Mouse (Mus musculus): ENCODE results near the gene Dhx35.

Dhx35 gene

DNA sequence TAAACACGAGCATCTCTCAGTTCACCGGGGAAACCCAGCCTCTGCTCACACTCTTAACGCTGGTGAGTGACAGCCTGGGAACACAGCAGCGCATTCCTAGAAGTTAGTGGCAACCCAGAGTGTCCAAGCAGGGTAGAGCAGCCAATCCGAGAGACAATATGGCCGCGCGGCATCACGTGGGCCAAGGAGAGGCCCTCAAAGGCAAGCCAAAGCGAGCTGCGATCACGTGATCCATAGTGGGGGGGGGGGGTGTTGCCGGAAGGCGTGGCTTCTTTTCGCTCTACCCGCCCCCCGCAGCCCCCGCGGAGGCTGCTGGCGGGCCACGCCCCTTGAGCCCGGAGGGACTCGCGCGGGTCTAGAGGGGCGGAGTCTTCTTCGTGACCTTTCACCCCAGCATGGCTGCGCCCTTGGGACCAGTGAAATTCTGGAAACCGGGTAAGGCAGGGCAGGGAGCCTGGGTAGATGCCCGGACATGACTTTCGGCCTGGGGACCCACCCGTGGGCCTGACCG is at the start of gene Dhx35:
TSS of gene Dhx35 (plus strand) at position 314 of the 511 bp plus-strand sequence.
- DNase-seq (ENCODE audit: low read depth in 1 of 2, low spot score in 2 of 2), result peak; percentile 61 to 78

DNA sequence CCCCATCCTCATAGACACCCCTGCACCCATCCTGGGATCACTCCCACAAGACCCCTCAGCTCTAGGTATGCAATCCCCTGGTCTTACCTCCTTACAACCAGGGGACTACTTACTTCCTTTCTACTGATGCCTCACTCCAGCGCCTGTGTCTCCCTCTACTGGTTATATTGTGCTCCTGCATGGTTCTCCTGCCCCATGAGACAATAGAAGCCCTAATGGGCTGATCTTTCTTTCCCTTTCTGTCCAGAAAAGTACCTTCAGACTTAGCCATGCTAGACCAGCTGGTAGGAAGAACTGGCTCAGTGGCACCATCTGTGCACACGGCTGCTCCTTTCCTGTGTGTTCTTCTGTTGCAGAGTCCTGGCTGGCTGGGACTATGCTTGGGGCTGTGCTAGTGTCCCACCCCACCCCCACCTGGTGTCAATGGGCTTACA is 49.5 kb upstream of the Dhx35 start:
- no peak for DNase-seq (ENCODE audit: low read depth in 1 of 2, low spot score in 2 of 2)

DNA sequence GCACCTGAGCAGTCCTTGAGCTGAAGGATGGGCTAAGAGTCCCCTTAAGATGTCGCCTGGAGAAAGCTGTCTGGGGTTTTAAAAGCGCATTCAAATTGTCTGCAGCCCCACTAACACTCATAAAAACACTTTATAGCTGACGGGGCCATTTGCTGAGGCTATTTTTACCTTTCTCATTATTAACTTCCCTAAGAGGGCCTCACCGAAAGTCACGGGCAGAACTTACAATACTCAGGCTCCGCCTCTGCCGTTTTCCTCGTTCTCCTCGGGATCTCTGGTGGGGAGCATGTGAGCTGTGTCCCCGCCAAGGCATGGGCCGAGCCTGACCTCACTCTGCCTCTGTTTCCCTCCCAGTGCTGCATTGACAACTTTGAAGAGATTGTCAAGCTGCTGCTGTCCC is 48.4 kb upstream of the Dhx35 start:
- no peak for DNase-seq (ENCODE audit: low read depth in 1 of 2, low spot score in 2 of 2)

DNA sequence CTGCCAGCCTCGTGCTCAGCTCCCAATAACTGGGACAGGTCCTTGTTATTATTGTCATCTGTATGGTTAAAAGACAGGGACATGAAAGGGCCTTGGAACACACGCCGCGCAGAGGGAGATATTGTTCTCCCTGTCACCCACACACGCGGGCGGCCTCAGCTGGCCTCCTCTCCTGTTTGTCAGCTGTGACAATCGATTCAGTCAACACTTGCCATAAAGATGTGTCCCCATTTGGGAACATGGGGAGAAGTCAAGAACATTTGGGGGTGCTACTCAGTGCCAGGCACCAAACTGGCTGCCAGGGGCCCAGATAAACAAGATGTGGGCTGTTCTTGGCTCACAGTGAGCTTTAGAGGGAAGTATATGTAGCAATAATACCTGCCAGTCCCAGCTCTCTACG is 45.2 kb upstream of the Dhx35 start:
- no peak for DNase-seq (ENCODE audit: low read depth in 1 of 2, low spot score in 2 of 2)

DNA sequence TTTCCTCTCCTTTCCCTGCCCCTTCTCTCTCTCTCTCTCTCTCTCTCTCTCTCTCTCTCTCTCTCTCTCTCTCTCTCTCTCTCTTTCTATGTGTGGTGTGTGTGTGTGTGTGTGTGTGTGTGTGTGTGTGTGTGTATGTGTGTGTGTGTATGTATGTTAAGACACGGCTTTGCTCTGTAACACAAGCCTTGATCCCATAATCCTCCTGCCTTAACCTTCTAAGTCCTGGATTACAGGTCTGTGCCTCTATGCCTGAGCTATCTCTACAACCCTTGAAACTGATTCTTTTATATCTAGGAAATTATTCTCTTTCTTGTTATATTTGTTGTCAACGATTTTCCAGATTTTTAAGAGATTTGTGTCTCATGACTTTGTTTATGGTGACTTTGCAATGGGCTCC is 34.4 kb upstream of the Dhx35 start:
- DNase-seq (ENCODE audit: low read depth in 1 of 2, low spot score in 2 of 2), result no peak

DNA sequence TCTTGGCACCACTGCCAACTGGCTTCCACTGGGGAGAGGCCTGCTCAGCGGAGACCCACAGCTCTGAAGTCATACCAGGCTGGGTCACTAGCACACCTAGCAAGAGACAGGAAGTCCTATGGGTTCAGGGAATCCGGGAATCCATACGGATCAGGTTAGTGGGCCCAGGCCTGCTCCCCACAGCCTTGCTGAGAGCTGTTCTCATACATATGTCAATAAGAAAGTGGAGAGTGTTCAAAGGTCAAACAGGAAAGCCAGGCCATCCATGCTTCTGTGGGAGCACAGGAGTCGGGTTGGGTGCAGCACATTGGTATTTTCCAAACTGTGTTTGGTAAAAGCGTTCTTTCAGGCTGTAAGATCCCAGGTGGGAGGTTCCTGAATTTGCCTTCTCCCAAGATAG is 32.3 kb upstream of the Dhx35 start:
- no peak for DNase-seq (ENCODE audit: low read depth in 1 of 2, low spot score in 2 of 2)

DNA sequence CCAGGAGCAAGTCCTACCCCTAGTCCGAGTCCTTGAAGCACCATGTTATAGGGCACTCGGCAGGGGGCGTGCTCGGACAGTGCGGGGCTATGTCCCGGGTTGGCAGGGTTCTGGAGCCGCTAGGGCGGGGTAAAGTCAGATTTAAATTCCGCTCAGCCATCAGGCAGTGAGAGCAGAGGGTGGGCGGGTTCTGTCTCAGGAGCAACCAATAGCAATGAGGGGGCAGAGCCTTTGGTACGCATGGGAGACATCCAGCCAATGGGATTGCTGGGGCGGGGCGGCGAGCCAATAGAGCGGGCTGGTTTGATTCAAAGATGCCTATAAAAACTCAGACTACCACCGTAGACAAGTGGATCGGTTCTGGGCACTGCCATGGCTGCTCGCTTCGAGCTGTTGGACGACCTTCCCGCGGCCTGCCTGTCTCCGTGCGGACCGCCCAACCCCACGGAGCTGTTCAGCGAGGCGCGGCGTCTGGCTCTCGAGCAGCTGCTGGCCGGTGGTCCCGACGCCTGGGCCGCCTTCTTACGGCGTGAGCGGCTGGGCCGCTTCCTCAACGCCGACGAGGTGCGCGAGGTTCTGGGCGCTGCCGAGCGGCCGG is 26.8 kb upstream of the Dhx35 start, which contains the start of gene Fam83d:
TSS of gene Fam83d (plus strand) at position 352 of the 598 bp plus-strand sequence.
- peak; percentile 88 to 90 for DNase-seq (ENCODE audit: low read depth in 1 of 2, low spot score in 2 of 2)

DNA sequence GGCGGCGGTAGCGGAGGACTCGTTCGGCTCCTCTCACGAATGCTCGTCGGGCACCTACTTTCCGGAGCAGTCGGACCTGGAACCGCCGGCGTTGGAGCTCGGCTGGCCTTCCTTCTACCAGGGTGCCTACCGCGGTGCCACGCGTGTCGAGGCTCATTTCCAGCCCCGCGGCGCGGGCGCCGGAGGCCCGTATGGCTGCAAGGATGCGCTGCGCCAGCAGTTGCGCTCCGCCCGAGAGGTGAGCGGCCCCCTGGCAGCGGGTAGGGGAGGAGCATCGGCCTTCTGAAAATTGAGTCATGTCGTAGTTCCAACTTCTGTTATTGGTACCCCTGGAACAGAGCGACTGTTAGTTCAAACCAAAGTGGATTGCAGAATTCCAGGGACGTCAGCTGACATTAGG is 26.3 kb upstream of the Dhx35 start:
- peak; percentile 3 to 21 for DNase-seq (ENCODE audit: low read depth in 1 of 2, low spot score in 2 of 2)

DNA sequence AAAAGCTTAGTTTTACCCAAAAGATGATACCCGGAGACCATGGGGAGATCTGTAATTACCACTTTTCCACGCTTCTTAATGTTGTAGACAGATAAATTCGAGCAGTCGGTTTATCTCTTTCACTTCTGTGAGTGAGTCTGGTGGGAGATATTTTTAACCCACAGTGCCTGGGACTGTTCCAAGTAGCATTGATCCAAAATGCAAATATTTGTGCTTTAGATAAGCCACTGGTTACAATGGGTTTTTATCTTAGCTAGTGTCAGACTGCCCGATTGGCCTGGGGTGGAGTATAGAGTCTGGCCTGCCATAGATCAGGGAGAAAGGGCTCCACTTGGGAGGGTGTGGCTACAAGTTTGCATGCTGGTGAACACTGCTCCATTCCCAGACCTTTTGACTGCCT is 25.8 kb upstream of the Dhx35 start:
- no peak for DNase-seq (ENCODE audit: low read depth in 1 of 2, low spot score in 2 of 2)

DNA sequence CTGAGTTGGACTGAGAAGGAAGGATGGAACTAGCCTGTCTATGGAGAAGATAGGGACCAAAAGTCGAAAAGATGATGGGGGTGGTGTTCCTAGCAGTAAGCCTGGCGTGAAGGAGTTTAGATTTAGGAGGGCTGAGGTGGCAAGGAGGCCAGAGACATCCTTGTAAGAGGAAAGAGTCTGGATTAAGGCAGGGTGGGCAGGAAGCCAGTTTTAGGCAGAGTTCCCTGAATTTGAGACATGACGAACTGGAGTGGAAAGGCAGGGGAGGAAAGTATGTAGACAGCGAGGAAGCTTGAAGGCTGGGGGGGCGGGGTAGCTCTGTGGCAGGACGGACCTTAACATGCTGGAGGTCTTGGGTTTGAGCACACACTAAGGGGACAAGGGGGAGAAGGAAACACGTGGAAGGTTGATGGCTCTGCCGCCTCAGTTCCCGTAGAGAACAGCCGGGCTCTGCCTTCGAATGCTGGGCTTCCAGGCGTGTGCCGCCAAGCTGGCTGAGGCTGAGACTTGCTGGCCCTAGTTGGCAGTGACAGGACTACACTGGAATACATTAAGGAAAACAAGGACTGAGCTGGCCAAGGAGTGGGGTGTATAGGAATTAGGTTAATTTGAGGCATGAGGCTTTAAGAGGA is 24.4 kb upstream of the Dhx35 start:
- DNase-seq (ENCODE audit: low read depth in 1 of 2, low spot score in 2 of 2), result no peak

DNA sequence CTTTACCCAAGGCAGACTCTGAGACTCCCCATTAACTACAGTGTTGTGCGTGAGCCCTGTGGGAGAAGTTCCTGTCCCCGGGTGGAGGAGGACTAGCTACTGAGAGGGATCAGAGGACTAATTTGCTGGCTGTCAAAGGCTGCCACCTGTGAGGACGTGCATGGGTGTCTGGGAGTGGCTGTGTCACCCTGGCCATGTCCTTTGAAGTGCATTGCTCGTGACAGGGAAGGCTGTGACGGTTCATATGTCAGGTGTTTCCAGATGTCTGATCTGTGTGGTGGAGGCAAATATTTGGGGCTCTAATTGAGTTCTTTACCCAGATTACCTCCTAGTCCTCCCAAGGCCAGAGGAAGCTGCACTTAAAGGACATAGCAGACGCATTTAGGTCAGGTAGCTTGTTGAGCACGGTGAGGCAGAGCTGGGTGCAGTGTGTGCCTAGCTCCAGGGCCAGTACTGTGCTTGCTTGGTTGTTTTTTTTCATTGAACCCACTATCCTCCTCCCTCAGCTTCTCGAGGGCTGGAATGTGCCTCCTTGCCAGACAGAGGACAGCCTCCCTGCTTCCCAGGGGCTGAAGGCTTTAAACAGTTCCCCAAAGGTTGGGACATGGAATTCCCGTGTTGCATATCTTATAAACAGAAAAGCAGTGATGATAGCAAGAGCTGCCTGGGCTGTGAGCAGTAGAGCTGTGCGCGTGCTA is 23.4 kb upstream of the Dhx35 start:
- no peak for DNase-seq (ENCODE audit: low read depth in 1 of 2, low spot score in 2 of 2)

DNA sequence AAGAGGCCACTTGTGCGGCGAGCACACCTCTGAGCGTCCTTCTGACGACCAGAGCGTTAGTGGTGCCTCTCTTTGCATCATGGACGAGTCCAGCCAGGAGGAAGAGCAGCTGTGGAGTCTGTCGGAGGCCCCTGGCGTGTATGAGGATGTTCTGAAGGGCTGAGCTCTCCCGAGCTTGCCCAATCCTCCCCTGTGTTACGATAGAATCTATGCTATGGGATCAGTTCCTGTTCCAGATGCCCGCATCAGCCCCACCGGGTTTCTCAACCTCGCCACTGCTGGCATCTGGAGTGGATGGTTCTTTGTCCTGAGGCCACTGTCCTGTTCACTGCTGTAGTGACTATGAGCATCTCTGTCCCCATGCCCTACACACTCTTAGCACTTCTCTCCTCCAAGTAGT is 21.8 kb upstream of the Dhx35 start:
- peak; percentile 13 to 27 for DNase-seq (ENCODE audit: low read depth in 1 of 2, low spot score in 2 of 2)

DNA sequence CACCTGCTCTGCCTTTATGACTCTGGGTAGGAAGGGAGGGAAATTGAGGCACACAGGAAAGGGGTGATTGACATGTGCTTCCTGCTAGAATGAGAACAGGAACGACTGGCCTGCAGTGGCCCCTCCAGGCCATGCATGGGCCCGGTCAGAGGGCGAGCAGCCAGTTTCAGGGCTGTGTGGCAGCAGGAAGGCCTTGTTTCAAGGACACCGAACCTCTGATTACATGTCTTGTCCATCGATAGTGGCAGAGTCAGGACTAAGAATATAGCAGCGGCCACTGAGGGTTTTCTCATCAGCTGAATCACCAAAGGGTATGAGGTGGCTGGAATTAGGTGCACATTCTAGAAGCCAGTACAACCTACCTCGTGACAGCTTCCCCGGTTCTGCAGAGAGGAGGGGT is 19.7 kb upstream of the Dhx35 start:
- no peak for DNase-seq (ENCODE audit: low read depth in 1 of 2, low spot score in 2 of 2)

DNA sequence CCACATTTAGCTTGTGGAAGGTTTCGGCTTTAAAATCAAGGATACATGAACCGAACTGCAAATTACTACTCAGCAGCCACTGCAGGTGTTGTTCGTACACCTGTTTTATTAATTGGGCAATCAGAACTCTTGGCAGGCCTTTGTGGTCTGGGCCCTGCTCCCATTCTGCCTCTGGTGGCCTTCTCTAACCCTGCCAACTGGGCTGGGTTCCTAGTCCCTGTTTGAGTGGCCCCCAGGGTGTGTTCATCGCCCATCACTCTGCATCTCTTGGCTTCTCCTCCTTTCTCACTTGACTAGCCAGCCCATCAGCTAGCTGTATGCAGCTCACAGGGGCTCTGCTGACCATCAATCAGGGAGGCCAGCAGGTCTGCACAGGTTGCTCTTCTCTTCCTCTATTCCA is 17.9 kb upstream of the Dhx35 start:
- DNase-seq (ENCODE audit: low read depth in 1 of 2, low spot score in 2 of 2), result no peak

DNA sequence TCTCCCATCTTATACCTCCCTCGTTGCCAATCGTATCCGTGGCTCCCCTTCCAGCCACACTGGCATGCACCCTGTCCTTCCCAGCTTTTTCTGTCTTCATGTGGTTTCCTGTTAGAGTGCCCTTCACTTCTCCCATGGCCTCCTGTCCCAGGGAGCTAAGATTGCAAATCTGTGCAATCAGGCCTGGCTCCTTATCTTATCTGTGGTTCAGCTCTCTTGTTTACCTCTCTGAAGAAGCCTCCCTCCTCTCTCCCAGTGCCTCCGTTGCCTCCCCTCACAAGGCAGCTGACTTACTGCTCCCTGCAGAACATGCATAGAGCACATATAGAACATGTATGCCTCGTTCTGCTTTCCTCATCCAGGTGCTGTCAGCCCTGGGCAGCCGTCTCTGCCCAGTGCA is 17.1 kb upstream of the Dhx35 start:
- no peak for DNase-seq (ENCODE audit: low read depth in 1 of 2, low spot score in 2 of 2)

DNA sequence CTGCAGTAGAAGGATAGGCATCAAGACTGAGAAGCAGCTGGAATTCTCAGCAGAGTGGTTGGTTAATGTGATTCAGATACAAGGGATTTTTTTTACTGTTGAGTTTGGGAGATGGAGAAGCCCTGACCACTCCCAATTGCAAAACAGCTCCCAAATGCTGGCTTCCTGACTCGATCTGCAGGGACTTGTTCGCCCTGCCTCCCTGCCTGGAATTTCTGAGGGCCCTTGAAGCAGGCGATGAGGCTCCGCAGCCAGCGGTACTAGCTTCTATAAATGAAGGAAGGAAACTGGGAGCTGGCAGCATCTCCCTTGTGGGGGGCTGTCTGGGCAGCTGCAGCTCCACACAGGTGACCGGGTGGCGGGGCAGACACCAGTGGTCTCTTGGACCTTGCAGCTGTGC is 16.3 kb upstream of the Dhx35 start:
- no peak for DNase-seq (ENCODE audit: low read depth in 1 of 2, low spot score in 2 of 2)

DNA sequence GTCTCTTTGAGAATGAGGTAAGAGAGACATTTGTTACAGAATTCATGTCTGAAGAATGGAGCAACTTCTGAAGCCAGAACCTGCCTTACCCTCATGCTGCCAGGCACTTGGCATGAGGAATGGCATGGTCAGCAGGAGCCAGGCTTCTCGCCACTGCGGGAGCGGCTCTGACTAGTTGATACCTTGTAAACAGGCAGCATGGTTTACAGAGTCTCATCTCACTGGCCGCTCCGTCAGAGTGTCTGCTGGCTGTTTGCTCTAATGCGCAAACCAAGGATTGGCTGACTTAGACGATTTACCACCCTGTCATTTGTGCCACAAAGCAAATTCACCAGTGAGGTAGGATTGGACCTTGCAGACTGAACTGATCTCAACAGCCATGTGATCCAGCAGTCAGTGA is 13.5 kb upstream of the Dhx35 start:
- no peak for DNase-seq (ENCODE audit: low read depth in 1 of 2, low spot score in 2 of 2)

DNA sequence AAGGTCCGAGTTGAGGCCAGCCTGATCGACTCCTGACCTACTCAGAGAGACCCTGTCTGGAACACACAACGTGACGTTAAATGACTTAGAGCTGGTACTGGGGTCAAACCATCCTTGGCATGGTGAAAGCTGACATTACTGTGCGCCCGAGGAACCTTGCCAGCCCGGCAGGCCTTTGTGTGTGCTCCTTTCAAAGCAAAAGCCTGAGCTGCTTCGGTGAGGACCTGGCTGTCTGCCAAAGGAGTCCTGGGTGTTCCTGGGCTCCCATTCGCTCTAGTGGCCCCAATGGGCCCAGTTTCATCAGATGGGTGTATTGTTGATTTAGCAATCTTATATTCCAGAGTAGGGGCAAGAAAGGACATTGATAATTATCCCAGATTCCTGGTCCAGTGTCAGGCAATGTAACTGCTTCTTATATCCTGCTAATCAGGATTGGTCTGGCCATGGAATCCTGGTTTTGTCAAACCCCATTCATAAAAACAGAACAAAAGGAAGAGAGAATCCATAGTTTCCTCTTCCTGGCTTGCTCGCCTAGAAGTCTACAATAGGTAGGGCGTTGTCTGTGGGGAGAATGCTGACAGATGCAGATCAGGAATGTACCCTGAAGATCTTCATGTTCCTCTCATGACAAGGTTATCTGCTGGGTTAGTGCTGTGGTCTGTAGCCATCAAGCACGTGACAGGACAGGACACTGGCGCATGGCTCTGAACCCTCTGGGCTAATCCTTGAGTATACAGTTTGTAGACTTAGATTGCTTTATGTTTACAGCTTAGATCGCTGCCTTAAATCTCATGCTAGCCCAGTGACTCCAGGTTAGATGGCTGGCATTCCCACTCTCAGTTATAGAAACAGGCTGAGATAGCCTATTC is 7.4 kb upstream of the Dhx35 start:
- no peak for DNase-seq (ENCODE audit: low read depth in 1 of 2, low spot score in 2 of 2)

DNA sequence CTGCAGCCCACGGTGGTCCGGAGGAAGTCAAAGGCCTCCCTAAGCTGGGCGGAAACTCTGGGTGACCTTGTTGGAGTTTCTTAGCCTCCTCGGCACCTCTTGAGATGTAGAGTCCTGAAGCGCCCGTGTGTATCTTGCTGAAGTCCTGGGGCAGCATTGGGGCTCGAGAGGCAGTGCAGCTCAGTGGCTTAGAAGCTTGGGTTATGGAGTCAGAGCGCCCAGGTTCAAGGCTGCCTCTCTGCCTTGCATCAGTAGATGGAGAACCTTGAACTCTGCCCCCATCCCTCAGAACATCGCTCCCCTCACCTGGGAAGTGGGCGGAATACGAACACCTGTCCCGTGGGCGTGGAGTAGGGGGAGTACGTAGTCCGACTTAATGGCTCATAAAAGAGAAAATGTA is 436 bp downstream of the Dhx35 start:
- no peak for DNase-seq (ENCODE audit: low read depth in 1 of 2, low spot score in 2 of 2)

DNA sequence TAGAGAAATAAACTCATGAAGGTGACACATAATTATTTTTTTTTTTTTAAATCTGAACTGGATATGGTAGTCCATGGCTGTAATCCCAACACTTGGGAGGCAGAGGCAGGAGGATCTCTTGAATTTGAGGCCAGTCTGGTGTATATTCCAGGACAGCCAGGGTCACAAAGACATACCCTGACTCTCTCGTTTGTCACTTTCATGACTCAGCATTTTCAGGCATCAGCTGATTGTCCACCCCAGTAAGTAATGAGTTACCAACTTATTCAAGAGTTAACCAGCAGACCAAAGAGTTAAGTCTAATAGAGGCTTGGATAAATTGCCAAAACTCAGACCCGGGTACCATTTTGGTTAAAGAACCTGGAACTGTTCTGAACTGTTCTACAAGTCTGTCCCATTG is 1.3 kb downstream of the Dhx35 start:
- no peak for DNase-seq (ENCODE audit: low read depth in 1 of 2, low spot score in 2 of 2)

DNA sequence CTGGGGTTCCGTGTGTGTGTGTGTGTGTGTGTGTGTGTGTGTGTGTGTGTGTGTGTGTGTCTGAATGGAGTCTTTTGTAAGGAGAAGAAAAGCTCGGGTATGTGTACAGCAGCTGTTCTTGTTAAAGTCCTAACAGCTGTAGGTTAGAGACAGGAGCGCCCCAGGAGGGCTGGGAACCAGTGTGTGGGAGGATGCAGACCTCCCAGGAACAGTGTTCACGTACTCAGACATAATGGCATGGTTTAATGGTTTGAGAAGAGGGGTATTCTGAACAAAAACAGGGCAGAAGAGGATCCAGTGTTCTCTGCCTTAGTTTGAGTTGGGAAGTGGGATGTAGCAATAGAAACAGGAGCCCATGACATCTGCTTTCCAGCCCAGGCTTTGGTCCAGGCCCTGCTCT is 4.7 kb downstream of the Dhx35 start:
- no peak for DNase-seq (ENCODE audit: low read depth in 1 of 2, low spot score in 2 of 2)
